Mouse (Mus musculus) CH12.LX (cell line): ENCODE data around the gene Htr2c. TPM values are rescaled to one million over a fixed set of nuclear protein-coding genes. Genes with fewer than 3 reads are reported as not detected.

Experiments
- DNase-seq: peaks from one replicate; pipeline ENCODE4 v3.0.0-alpha.2; 2013; ENCODE audit errors: extremely low read depth
- H3K27ac ChIP-seq: 2 replicates; pipeline ENCODE4 v1.5.1; 2012; ENCODE audit warnings: low read depth, mild to moderate bottlenecking, control low read depth, moderate library complexity; ENCODE audit not compliant: insufficient read depth
- H3K27me3 ChIP-seq: replicated peaks from 2 replicates; pipeline ENCODE3; 2012; ENCODE audit warnings: inconsistent platforms
- H3K36me3 ChIP-seq, 2 experiments: replicated peaks in 1 of 2; 2 replicates each; pipeline versions ENCODE3 to v1.6.1; 2012; ENCODE audit warnings: inconsistent platforms in 1 of 2, low read length in 1 of 2, mild to moderate bottlenecking in 1 of 2, mixed read lengths in 1 of 2, moderate library complexity in 1 of 2; ENCODE audit not compliant: control insufficient read depth in 1 of 2, insufficient read depth in 1 of 2
- H3K4me1 ChIP-seq, 2 experiments: 2 replicates each; pipeline ENCODE4 v1.6.1; 2012; ENCODE audit warnings: inconsistent platforms in 1 of 2, moderate library complexity in 1 of 2; ENCODE audit not compliant: insufficient read depth in 2 of 2, control insufficient read depth in 1 of 2
- H3K4me2 ChIP-seq: 2 replicates; pipeline ENCODE4 v1.6.1; 2012; ENCODE audit warnings: low read depth, mild to moderate bottlenecking, control low read depth; ENCODE audit not compliant: poor library complexity, insufficient read depth, severe bottlenecking
- H3K4me3 ChIP-seq, 3 experiments: fragments of 150-350 bp in 1 of 3; sonication (generic) in 1 of 3; replicated peaks in 1 of 3; 2 replicates each; pipeline versions ENCODE3 to v1.5.1; 2011 to 2012; ENCODE audit warnings: low read depth in 2 of 3, low read length in 2 of 3, mild to moderate bottlenecking in 2 of 3, moderate library complexity in 2 of 3, control low read depth in 1 of 3, improper control_type of control experiment in 1 of 3, inconsistent platforms in 1 of 3, mixed read lengths in 1 of 3; ENCODE audit not compliant: poor library complexity in 1 of 3
- H3K79me2 ChIP-seq: replicated peaks from 2 replicates; pipeline ENCODE4 v1.6.1; 2012; ENCODE audit warnings: mild to moderate bottlenecking, moderate library complexity; ENCODE audit not compliant: control insufficient read depth, poor library complexity, insufficient read depth, severe bottlenecking; ENCODE audit errors: extremely low read depth
- H3K9ac ChIP-seq: 2 replicates; pipeline ENCODE4 v1.6.1; 2012; ENCODE audit warnings: low read depth, mild to moderate bottlenecking, control low read depth, moderate library complexity; ENCODE audit not compliant: insufficient read depth
- H3K9me3 ChIP-seq: replicated peaks from 2 replicates; pipeline ENCODE3; 2012; ENCODE audit warnings: low read length, inconsistent platforms, mixed read lengths
- CHD1 ChIP-seq: IDR thresholded peaks from 2 replicates; pipeline ENCODE4 v1.6.1; 2012; ENCODE audit warnings: low read depth, low read length, improper control_type of control experiment, inconsistent platforms
- CHD2 ChIP-seq: IDR thresholded peaks from 2 replicates; pipeline ENCODE4 v1.6.1; 2011; ENCODE audit warnings: low read length, improper control_type of control experiment
- E2F4 ChIP-seq: IDR thresholded peaks from 2 replicates; pipeline ENCODE4 v1.6.1; 2011; ENCODE audit warnings: low read depth, low read length, improper control_type of control experiment; ENCODE audit not compliant: insufficient replicate concordance
- ELF1 ChIP-seq: IDR thresholded peaks from 2 replicates; pipeline ENCODE4 v1.6.1; 2014; ENCODE audit warnings: low read depth, mild to moderate bottlenecking, inconsistent platforms, low read length, improper control_type of control experiment
- EP300 ChIP-seq: IDR thresholded peaks from 2 replicates; pipeline ENCODE4 v1.6.1; 2011; ENCODE audit warnings: low read length, improper control_type of control experiment
- ETS1 ChIP-seq: conservative IDR thresholded peaks from 2 replicates; pipeline ENCODE4 v1.6.1; 2012; ENCODE audit warnings: low read depth, mild to moderate bottlenecking, inconsistent platforms, low read length, improper control_type of control experiment, moderate library complexity
- GABPA ChIP-seq: IDR thresholded peaks from 2 replicates; pipeline ENCODE4 v1.6.1; 2012; ENCODE audit warnings: low read depth, low read length, improper control_type of control experiment, inconsistent platforms; ENCODE audit not compliant: insufficient replicate concordance
- HCFC1 ChIP-seq: IDR thresholded peaks from 2 replicates; pipeline ENCODE4 v1.6.1; 2012; ENCODE audit warnings: low read depth, mild to moderate bottlenecking, inconsistent platforms, low read length, improper control_type of control experiment
- IRF4 ChIP-seq: IDR thresholded peaks from 2 replicates; pipeline ENCODE4 v1.6.1; 2014; ENCODE audit warnings: low read depth, mild to moderate bottlenecking, inconsistent platforms, low read length, improper control_type of control experiment
- MAFK ChIP-seq: IDR thresholded peaks from 2 replicates; pipeline ENCODE4 v1.6.1; 2011; ENCODE audit warnings: low read length, improper control_type of control experiment; ENCODE audit not compliant: insufficient replicate concordance
- MXI1 ChIP-seq: IDR thresholded peaks from 2 replicates; pipeline ENCODE4 v1.6.1; 2011; ENCODE audit warnings: mild to moderate bottlenecking, low read depth, low read length, improper control_type of control experiment
- NELFE ChIP-seq: IDR thresholded peaks from 2 replicates; pipeline ENCODE4 v1.6.1; 2011; ENCODE audit warnings: low read depth, low read length, improper control_type of control experiment
- NRF1 ChIP-seq: IDR thresholded peaks from 2 replicates; pipeline ENCODE4 v1.6.1; 2014; ENCODE audit warnings: low read depth, mild to moderate bottlenecking, inconsistent platforms, low read length, improper control_type of control experiment, moderate library complexity
- POLR2AphosphoS2 ChIP-seq: IDR thresholded peaks from 2 replicates; pipeline ENCODE4 v1.6.1; 2011; ENCODE audit warnings: low read depth, low read length, improper control_type of control experiment
- RAD21 ChIP-seq: IDR thresholded peaks from 2 replicates; pipeline ENCODE4 v1.6.1; 2011; ENCODE audit warnings: low read depth, mild to moderate bottlenecking, low read length, improper control_type of control experiment, moderate library complexity
- RCOR1 ChIP-seq: conservative IDR thresholded peaks from 2 replicates; pipeline ENCODE4 v1.6.1; 2012; ENCODE audit warnings: low read depth, mild to moderate bottlenecking, inconsistent platforms, low read length, improper control_type of control experiment
- TBP ChIP-seq: conservative IDR thresholded peaks from 2 replicates; pipeline ENCODE4 v1.6.1; 2011; ENCODE audit warnings: low read depth, low read length, improper control_type of control experiment
- TCF12 ChIP-seq: IDR thresholded peaks from 2 replicates; pipeline ENCODE4 v1.6.1; 2014; ENCODE audit warnings: low read depth, mild to moderate bottlenecking, inconsistent platforms, low read length, improper control_type of control experiment
- UBTF ChIP-seq: IDR thresholded peaks from 2 replicates; pipeline ENCODE4 v1.6.1; 2012; ENCODE audit warnings: low read depth, mild to moderate bottlenecking, inconsistent platforms, low read length, improper control_type of control experiment, moderate library complexity
- USF1 ChIP-seq: IDR thresholded peaks from 2 replicates; pipeline ENCODE4 v1.6.1; 2014; ENCODE audit warnings: low read depth, mild to moderate bottlenecking, inconsistent platforms, low read length, improper control_type of control experiment
- dilution Hi-C: fragments of 300-500 bp; cut with MboI; formaldehyde crosslinking; loops from 2 replicates; pipeline ENCODE4 v1.14.3; 2020; ENCODE audit warnings: low sequenced_read_pairs; ENCODE audit not compliant: extremely low pct_unique_long_range_greater_than_20kb, extremely low pct_ligation_motif_present
- in situ Hi-C: fragments of 300-500 bp; cut with MboI; formaldehyde crosslinking; loops from 3 replicates; pipeline ENCODE4 v1.14.3; 2019; ENCODE audit warnings: low sequenced_read_pairs, low pct_ligation_motif_present, low pct_unique_long_range_greater_than_20kb, mixed read lengths
- polyA plus RNA-seq: library from polyadenylated mRNA; unstranded; fragments of >175 nt; gene quantifications from 2 replicates; pipeline ENCODE4 v1.2.1, GENCODE M21; 2012; ENCODE audit warnings: low read depth; ENCODE audit not compliant: insufficient read length
- total RNA-seq, 2 experiments: library from RNA; depleted of rRNA; stranded (reverse); fragments of 300-350 nt in 1 of 2; fragments of >200 nt in 1 of 2; gene quantifications; 2 replicates each; pipeline ENCODE4 v1.2.3; 2012 to 2014

Gene Htr2c
- total and polyA plus RNA-seq, 3 experiments: not detected

DNA sequence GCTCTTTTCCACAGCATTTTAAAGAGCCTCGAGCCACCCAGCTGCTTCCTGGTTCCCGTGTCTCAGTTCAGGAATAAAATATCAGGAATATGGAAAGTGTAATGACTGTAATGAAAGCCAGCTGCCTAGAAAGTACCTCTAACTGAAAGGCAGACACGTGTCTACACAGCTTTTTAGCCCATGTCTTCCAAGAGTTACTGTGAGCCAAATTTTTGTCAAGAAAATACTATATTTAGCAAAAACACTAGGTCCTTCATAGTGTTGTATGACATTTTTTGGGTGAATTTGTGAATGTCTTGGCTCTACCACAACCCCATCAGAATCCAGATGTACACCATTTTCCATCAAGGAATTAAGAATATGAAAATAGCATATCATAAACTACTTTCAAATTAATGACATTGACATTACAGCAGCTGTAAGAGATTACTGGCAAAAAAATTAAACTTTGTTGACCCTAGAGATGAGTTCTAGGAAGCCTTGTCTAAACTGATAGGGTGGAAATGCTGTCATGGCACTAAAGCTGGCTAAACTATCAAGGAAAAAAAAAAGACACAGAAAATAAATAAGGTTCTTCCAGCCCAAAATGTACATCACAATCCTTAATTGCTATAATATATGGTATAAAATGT lies 255.2 kb downstream of the Htr2c start:
- TF ChIP-seq TBP (no peak), CHD1 (no peak), ETS1 (no peak), POLR2AphosphoS2 (no peak), MXI1 (no peak), USF1 (no peak), EP300 (no peak), TCF12 (no peak)
- no peaks in the 10 kb centered on the region for H3K27me3 ChIP-seq
- no peak overlapping the region for H3K9ac ChIP-seq
- no peaks in the 10 kb centered on the region for H3K9me3 ChIP-seq
- H3K36me3 ChIP-seq: no peaks in the 10 kb centered on the region
- H3K4me2 ChIP-seq: no peak overlapping the region
- no peak overlapping the region for H3K27ac ChIP-seq
- no peaks in the 10 kb centered on the region for H3K79me2 ChIP-seq
- H3K4me1 ChIP-seq: no peaks in the 10 kb centered on the region
- H3K4me3 ChIP-seq: no peak overlapping the region
- DNase-seq: no peak
- dilution Hi-C loops (no loop called here), in situ Hi-C loops (no loop called here)

- no peaks in the 10 kb centered on the region for H3K36me3 ChIP-seq
- H3K4me1 ChIP-seq: no peaks in the 10 kb centered on the region
- no peaks in the 10 kb centered on the region for H3K9me3 ChIP-seq
- no peak for DNase-seq
- in situ Hi-C loops: no loop called here
- dilution Hi-C loops: no loop called here
- no peak overlapping the region for H3K4me2 ChIP-seq
- no peaks in the 10 kb centered on the region for H3K79me2 ChIP-seq
- TF ChIP-seq GABPA (no peak), UBTF (no peak), RAD21 (no peak), RCOR1 (no peak), HCFC1 (no peak), MXI1 (no peak), IRF4 (no peak), NELFE (no peak), NRF1 (no peak), MAFK (no peak), ELF1 (no peak), CHD2 (no peak), E2F4 (no peak)
- H3K27me3 ChIP-seq: no peaks in the 10 kb centered on the region
- no peak overlapping the region for H3K27ac ChIP-seq
- H3K9ac ChIP-seq: no peak overlapping the region
- no peak overlapping the region for H3K4me3 ChIP-seq
Measured at GRCm38 (mm10) chrX:147238806-147239542, 276.7 kb downstream of the Htr2c start.
